Mouse (Mus musculus): ENCODE measurements around the gene Padi4. TPM values are rescaled to one million over a fixed set of nuclear protein-coding genes. Genes with fewer than 3 reads are reported as not detected.

The Padi4 gene
- polyA plus RNA-seq, 1 experiment from 2014 or later, result 0.09 TPM

- Histone ChIP-seq H3K4me2 (no peak overlapping the region), H3K4me3 (no peak overlapping the region), H3K36me3 (no peaks in the 10 kb centered on the region), H3K9ac (no peak overlapping the region), H3K27me3 (peaks cover 18% of the 10 kb centered on the region; the same call in 1 of the 2 replicates), H3K4me1 (replicated peaks) (peaks cover 20% of the 10 kb centered on the region), H3K9me3 (no peaks in the 10 kb centered on the region), H3K27ac (no peak overlapping the region)
- 83% methylated on average over 8 of the region's 8 CpGs for WGBS
- ATAC-seq (ENCODE audit: low FRiP score), result no peak
Observed at GRCm38 (mm10) chr4:140809118-140809517, 35.1 kb upstream of the Padi4 start.

GRCm38 (mm10) chr4:140804601-140805000, 30.6 kb upstream of the Padi4 start:
- no peak overlapping the region for H3K9ac ChIP-seq
- 88% methylated on average over 9 of the region's 9 CpGs for WGBS

GRCm38 (mm10) chr4:140801364-140801763, 27.3 kb upstream of the Padi4 start:
- no peak for ATAC-seq (ENCODE audit: low FRiP score)
- 89% methylated on average over 3 of the region's 3 CpGs for WGBS
- no peaks in the 10 kb centered on the region for H3K4me1 ChIP-seq (replicated peaks)
- no peak overlapping the region for H3K4me3 ChIP-seq
- no peaks in the 10 kb centered on the region for H3K9me3 ChIP-seq
- H3K27me3 ChIP-seq, result no peaks in the 10 kb centered on the region
- no peak overlapping the region for H3K9ac ChIP-seq
- H3K4me2 ChIP-seq, result no peak overlapping the region
- no peak overlapping the region for H3K27ac ChIP-seq
- no peaks in the 10 kb centered on the region for H3K36me3 ChIP-seq

More at GRCm38 (mm10) chr4:140804601-140805000, 30.6 kb upstream of the Padi4 start:
- no peaks in the 10 kb centered on the region for H3K27me3 ChIP-seq
- no peaks in the 10 kb centered on the region for H3K36me3 ChIP-seq
- H3K4me2 ChIP-seq, result no peak overlapping the region
- H3K9me3 ChIP-seq, result no peaks in the 10 kb centered on the region
- H3K4me3 ChIP-seq, result no peak overlapping the region
- H3K4me1 ChIP-seq (replicated peaks), result no peaks in the 10 kb centered on the region
- ATAC-seq (ENCODE audit: low FRiP score), result no peak
- no peak overlapping the region for H3K27ac ChIP-seq

GRCm38 (mm10) chr4:140796786-140797185, 22.8 kb upstream of the Padi4 start:
- no peak for ATAC-seq (ENCODE audit: low FRiP score)
- Histone ChIP-seq H3K4me1 (replicated peaks) (no peaks in the 10 kb centered on the region), H3K4me2 (no peak overlapping the region), H3K27ac (no peak overlapping the region), H3K9me3 (no peaks in the 10 kb centered on the region), H3K36me3 (no peaks in the 10 kb centered on the region), H3K4me3 (no peak overlapping the region), H3K27me3 (no peaks in the 10 kb centered on the region), H3K9ac (no peak overlapping the region)
- WGBS, result 85% methylated on average over 3 of the region's 3 CpGs

GRCm38 (mm10) chr4:140794678-140795077, 20.6 kb upstream of the Padi4 start:
- 86% methylated on average over 9 of the region's 9 CpGs for WGBS
- no peaks in the 10 kb centered on the region for H3K36me3 ChIP-seq
- H3K9ac ChIP-seq, result no peak overlapping the region
- no peak overlapping the region for H3K4me3 ChIP-seq
- no peak overlapping the region for H3K4me2 ChIP-seq
- no peaks in the 10 kb centered on the region for H3K27me3 ChIP-seq
- H3K4me1 ChIP-seq (replicated peaks), result no peaks in the 10 kb centered on the region
- no peaks in the 10 kb centered on the region for H3K9me3 ChIP-seq
- H3K27ac ChIP-seq, result no peak overlapping the region
- no peak for ATAC-seq (ENCODE audit: low FRiP score)

- Histone ChIP-seq H3K36me3 (no peaks in the 10 kb centered on the region), H3K9me3 (no peaks in the 10 kb centered on the region), H3K4me1 (replicated peaks) (no peaks in the 10 kb centered on the region), H3K27me3 (no peaks in the 10 kb centered on the region), H3K4me2 (no peak overlapping the region), H3K4me3 (no peak overlapping the region), H3K9ac (no peak overlapping the region), H3K27ac (no peak overlapping the region)
- 48% methylated on average over 9 of the region's 9 CpGs for WGBS
- no peak for ATAC-seq (ENCODE audit: low FRiP score)
Observed at GRCm38 (mm10) chr4:140793795-140794194, 19.8 kb upstream of the Padi4 start.

GRCm38 (mm10) chr4:140792584-140792983, 18.5 kb upstream of the Padi4 start:
- Histone ChIP-seq H3K9ac (no peak overlapping the region), H3K27me3 (no peaks in the 10 kb centered on the region), H3K4me1 (replicated peaks) (no peaks in the 10 kb centered on the region), H3K27ac (no peak overlapping the region), H3K36me3 (no peaks in the 10 kb centered on the region), H3K4me2 (no peak overlapping the region), H3K4me3 (no peak overlapping the region), H3K9me3 (no peaks in the 10 kb centered on the region)
- ATAC-seq (ENCODE audit: low FRiP score), result no peak
- WGBS, result 93% methylated on average over 7 of the region's 7 CpGs

GRCm38 (mm10) chr4:140791071-140791470, 17.0 kb upstream of the Padi4 start:
- H3K36me3 ChIP-seq, result no peaks in the 10 kb centered on the region
- H3K9ac ChIP-seq, result no peak overlapping the region
- no peaks in the 10 kb centered on the region for H3K27me3 ChIP-seq
- no peak overlapping the region for H3K4me2 ChIP-seq
- WGBS, result 83% methylated on average over 16 of the region's 16 CpGs
- no peaks in the 10 kb centered on the region for H3K4me1 ChIP-seq (replicated peaks)
- no peak overlapping the region for H3K4me3 ChIP-seq
- no peak for ATAC-seq (ENCODE audit: low FRiP score)
- H3K27ac ChIP-seq, result no peak overlapping the region
- H3K9me3 ChIP-seq, result no peaks in the 10 kb centered on the region

- H3K9me3 ChIP-seq, result no peaks in the 10 kb centered on the region
- no peak overlapping the region for H3K9ac ChIP-seq
- no peak overlapping the region for H3K4me2 ChIP-seq
- H3K27me3 ChIP-seq, result no peaks in the 10 kb centered on the region
- H3K4me3 ChIP-seq, result no peak overlapping the region
- no peak overlapping the region for H3K27ac ChIP-seq
- no peaks in the 10 kb centered on the region for H3K4me1 ChIP-seq (replicated peaks)
- no peaks in the 10 kb centered on the region for H3K36me3 ChIP-seq
- ATAC-seq (ENCODE audit: low FRiP score), result no peak
- WGBS, result 91% methylated on average over 4 of the region's 4 CpGs
Observed at GRCm38 (mm10) chr4:140789983-140790382, 15.9 kb upstream of the Padi4 start.

- Histone ChIP-seq H3K9ac (no peak overlapping the region), H3K27ac (no peak overlapping the region), H3K9me3 (no peaks in the 10 kb centered on the region), H3K36me3 (no peaks in the 10 kb centered on the region), H3K4me3 (no peak overlapping the region), H3K4me2 (no peak overlapping the region), H3K27me3 (no peaks in the 10 kb centered on the region), H3K4me1 (replicated peaks) (no peaks in the 10 kb centered on the region)
- ATAC-seq (ENCODE audit: low FRiP score), result no peak
- WGBS, result 47% methylated on average over 6 of the region's 6 CpGs
Observed at GRCm38 (mm10) chr4:140788983-140789382, 14.9 kb upstream of the Padi4 start.

- no peak overlapping the region for H3K4me2 ChIP-seq
- H3K4me3 ChIP-seq, result no peak overlapping the region
- H3K27ac ChIP-seq, result no peak overlapping the region
- WGBS, result 83% methylated on average over 6 of the region's 6 CpGs
- no peaks in the 10 kb centered on the region for H3K36me3 ChIP-seq
- H3K27me3 ChIP-seq, result no peaks in the 10 kb centered on the region
- no peaks in the 10 kb centered on the region for H3K4me1 ChIP-seq (replicated peaks)
- H3K9me3 ChIP-seq, result no peaks in the 10 kb centered on the region
- ATAC-seq (ENCODE audit: low FRiP score), result no peak
- H3K9ac ChIP-seq, result no peak overlapping the region
Observed at GRCm38 (mm10) chr4:140788264-140788663, 14.2 kb upstream of the Padi4 start.

- 67% methylated on average over 4 of the region's 4 CpGs for WGBS
- Histone ChIP-seq H3K9ac (no peak overlapping the region), H3K4me1 (replicated peaks) (no peaks in the 10 kb centered on the region), H3K9me3 (no peaks in the 10 kb centered on the region), H3K27me3 (no peaks in the 10 kb centered on the region), H3K27ac (no peak overlapping the region), H3K4me3 (no peak overlapping the region), H3K36me3 (no peaks in the 10 kb centered on the region), H3K4me2 (no peak overlapping the region)
- ATAC-seq (ENCODE audit: low FRiP score), result no peak
Observed at GRCm38 (mm10) chr4:140787414-140787813, 13.4 kb upstream of the Padi4 start.

- Histone ChIP-seq H3K4me1 (replicated peaks) (no peaks in the 10 kb centered on the region), H3K27ac (no peak overlapping the region), H3K4me3 (no peak overlapping the region), H3K36me3 (no peaks in the 10 kb centered on the region), H3K27me3 (no peaks in the 10 kb centered on the region), H3K9me3 (no peaks in the 10 kb centered on the region), H3K9ac (no peak overlapping the region), H3K4me2 (no peak overlapping the region)
- WGBS, result 84% methylated on average over 5 of the region's 5 CpGs
- ATAC-seq (ENCODE audit: low FRiP score), result no peak
Observed at GRCm38 (mm10) chr4:140785217-140785616, 11.2 kb upstream of the Padi4 start.
